Mouse (Mus musculus) lung, postnatal 0 days (tissue): ENCODE data around the gene Usp3.

Experiments
- CTCF ChIP-seq: IDR thresholded peaks from 2 replicates; pipeline ENCODE4 v1.5.1; 2016; ENCODE audit warnings: antibody characterized with exemption, mild to moderate bottlenecking
- EP300 ChIP-seq: IDR thresholded peaks from 2 replicates; pipeline ENCODE4 v1.6.1; 2016; ENCODE audit warnings: antibody characterized with exemption, mild to moderate bottlenecking, control low read depth

DNA sequence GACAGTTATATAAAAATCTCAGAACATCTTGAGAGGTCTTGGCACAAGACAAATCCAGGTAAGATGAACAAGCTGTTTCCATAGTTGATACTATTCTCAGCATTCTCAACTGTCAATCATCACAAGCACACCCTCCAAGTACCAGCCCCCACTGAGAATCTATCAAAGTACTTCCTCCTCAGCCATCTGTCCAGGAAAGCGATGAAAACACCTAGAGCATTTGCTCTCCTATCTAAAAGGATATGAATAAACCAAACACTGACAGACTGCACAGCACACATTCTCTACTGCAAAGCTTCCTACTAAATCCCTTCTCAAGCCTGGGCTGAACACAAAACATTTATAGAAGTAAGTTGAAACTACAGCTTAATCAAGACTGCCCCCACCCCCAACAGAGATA, 6.4 kb downstream of the Usp3 start:
- TF ChIP-seq CTCF, result no peak
- no peak for TF ChIP-seq EP300
